Mouse (Mus musculus) neural tube, embryonic 11.5 days (tissue): ENCODE results near the gene Sesn2. TPM values are rescaled to one million over a fixed set of nuclear protein-coding genes. Genes with fewer than 3 reads are reported as not detected.

Source experiments
- ATAC-seq: fragments of 200-750 bp; cut with Nextera tagmentation; 2 replicates; pipeline ENCODE4 v1.8.0; 2017; ENCODE audit warnings: moderate number of reproducible peaks, mild to moderate bottlenecking, moderate TSS enrichment, moderate library complexity; ENCODE audit not compliant: insufficient read depth, low FRiP score, low TSS enrichment
- DNase-seq: peaks from one replicate; pipeline ENCODE4 v3.0.0-alpha.2; 2015; ENCODE audit warnings: low spot score
- H3K27ac ChIP-seq: fragments of 300-500 bp; sonication (generic); 2 replicates; pipeline ENCODE4 v1.5.1; 2014; ENCODE audit warnings: low read depth, mild to moderate bottlenecking, low read length
- H3K27me3 ChIP-seq: fragments of 300-500 bp; sonication (generic); 2 replicates; pipeline ENCODE4 v1.6.1; 2014; ENCODE audit warnings: mild to moderate bottlenecking, low read length, mixed read lengths; ENCODE audit not compliant: control insufficient read depth, insufficient read depth
- H3K36me3 ChIP-seq: fragments of 300-500 bp; sonication (generic); 2 replicates; pipeline ENCODE4 v1.6.1; 2014; ENCODE audit warnings: mild to moderate bottlenecking, low read length, moderate library complexity, mixed read lengths; ENCODE audit not compliant: control insufficient read depth, insufficient read depth
- H3K4me1 ChIP-seq: fragments of 300-500 bp; sonication (generic); 2 replicates; pipeline ENCODE4 v1.6.1; 2014; ENCODE audit warnings: low read length, mixed read lengths; ENCODE audit not compliant: control insufficient read depth, insufficient read depth
- H3K4me2 ChIP-seq: fragments of 300-500 bp; sonication (generic); 2 replicates; pipeline ENCODE4 v1.6.1; 2014; ENCODE audit warnings: low read depth, mild to moderate bottlenecking, moderate library complexity
- H3K4me3 ChIP-seq: fragments of 300-500 bp; sonication (generic); 2 replicates; pipeline ENCODE4 v1.5.1; 2014; ENCODE audit warnings: low read depth, low read length
- H3K9ac ChIP-seq: fragments of 300-500 bp; sonication (generic); 2 replicates; pipeline ENCODE4 v1.6.1; 2014; ENCODE audit warnings: mild to moderate bottlenecking, low read length
- H3K9me3 ChIP-seq: fragments of 300-500 bp; sonication (generic); 2 replicates; pipeline ENCODE4 v1.6.1; 2016; ENCODE audit warnings: low read length; ENCODE audit not compliant: control insufficient read depth
- WGBS: fragments of 180-500 bp; shearing (Covaris S2); extraction: QIAGEN DNeasy Blood & Tissue Kit; methylation state at CpG from one replicate; pipeline ENCODE4 v1.1.7; 2014; 5-methylcytosine and 5-hydroxymethylcytosine counted together
- polyA plus RNA-seq: library from polyadenylated mRNA; unstranded; fragments of >200 nt; fragmentation: Nextera tagmentation; extraction: Ambion mirVana; gene quantifications from 2 replicates; pipeline ENCODE4 v1.2.1, GENCODE M21; 2014

The Sesn2 gene
- polyA plus RNA-seq, 1 experiment from 2014 or later = 6.1 TPM

DNA sequence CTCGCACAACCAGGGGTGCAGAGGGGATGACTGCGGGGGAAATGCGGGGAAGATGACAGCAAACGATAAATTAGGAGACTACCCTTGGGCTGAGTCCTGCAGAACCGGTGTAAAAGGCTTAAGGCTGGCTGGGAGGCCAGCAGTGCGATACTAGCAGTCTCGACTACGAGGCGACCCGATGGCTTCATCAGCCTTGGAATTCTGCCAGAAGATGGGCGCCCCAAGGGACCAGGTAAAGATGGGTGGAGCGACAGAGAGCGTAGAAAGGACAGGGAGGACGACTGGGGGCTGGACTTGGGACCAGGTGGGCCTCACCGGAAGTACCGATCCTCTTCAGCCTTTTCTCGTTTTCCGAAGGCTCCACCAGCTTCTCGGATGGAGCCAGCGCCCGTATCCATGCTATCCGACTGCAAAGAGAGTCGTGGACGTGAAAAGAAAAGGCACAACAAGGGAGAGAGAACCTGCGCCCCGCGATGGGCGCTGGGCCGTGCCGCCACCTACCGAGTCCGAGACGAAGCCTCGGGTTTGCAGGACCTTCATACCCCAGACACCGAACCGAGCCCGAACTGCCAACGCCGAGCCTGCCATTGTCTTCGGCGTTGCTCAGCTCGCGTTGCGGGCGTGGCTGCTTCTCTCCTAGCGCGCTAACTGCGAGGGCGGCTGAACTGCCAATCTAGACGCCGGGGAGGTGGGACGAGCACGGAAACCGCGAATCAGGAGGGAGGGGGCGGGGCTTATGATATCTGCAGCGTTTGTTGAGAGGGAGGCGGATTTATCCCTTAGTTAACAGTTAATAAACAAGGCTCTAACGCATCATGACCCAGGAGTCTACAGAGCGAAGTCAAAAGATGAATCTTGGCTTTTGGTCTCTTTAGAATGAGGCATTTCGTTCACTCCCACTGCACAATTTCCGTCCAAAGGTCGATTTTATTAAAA lies 22.9 kb upstream of the Sesn2 start, which contains the start of gene Atpif1:
Atpif1 (minus strand) TSS at position 679 of the 936 bp plus-strand sequence.
- Histone ChIP-seq H3K36me3 (no peaks in the 10 kb centered on the region), H3K9ac (peak within 1 kb of the TSS; percentile 88), H3K9me3 (no peaks in the 10 kb centered on the region), H3K4me2 (peak within 1 kb of the TSS; percentile 89), H3K4me1 (peaks cover 8% of the 10 kb centered on the region), H3K4me3 (peak within 1 kb of the TSS; percentile 75), H3K27ac (peak within 1 kb of the TSS; percentile 81), H3K27me3 (no peaks in the 10 kb centered on the region)
- ATAC-seq (peak; percentile 83), DNase-seq (peak; percentile 93)
- under 1% methylated on average over 62 of the region's 63 CpGs for WGBS

DNA sequence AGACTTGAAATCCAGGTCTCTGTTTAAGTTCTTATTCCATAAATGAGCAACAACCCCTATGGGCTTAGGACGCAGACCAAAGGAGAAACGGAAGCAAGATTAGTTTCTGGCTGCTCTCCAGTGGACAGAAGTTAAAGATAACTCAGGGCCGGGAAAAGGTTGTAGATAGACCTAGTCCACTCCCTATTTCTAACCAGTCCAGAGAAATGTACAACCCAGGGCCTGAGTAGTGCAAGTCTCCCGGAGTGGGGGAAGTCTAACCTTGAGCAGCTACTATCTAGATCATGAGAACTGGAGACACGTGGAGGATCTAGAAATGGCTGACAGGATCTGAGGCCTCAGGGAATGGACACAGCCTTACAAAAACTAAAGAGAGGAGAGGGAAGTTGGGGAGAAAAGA lies 22.2 kb upstream of the Sesn2 start:
- H3K4me3 ChIP-seq = peak overlapping the region; percentile 75
- peak overlapping the region; percentile 89 for H3K4me2 ChIP-seq
- DNase-seq = no peak
- ATAC-seq = no peak
- H3K9ac ChIP-seq = peak overlapping the region; percentile 88
- H3K27ac ChIP-seq = peak overlapping the region; percentile 81; the same call in 1 of the 2 replicates
- WGBS = 50% methylated on average over 5 of the region's 5 CpGs
- H3K27me3 ChIP-seq = no peaks in the 10 kb centered on the region
- no peaks in the 10 kb centered on the region for H3K36me3 ChIP-seq
- H3K4me1 ChIP-seq = peaks cover 8% of the 10 kb centered on the region
- no peaks in the 10 kb centered on the region for H3K9me3 ChIP-seq

DNA sequence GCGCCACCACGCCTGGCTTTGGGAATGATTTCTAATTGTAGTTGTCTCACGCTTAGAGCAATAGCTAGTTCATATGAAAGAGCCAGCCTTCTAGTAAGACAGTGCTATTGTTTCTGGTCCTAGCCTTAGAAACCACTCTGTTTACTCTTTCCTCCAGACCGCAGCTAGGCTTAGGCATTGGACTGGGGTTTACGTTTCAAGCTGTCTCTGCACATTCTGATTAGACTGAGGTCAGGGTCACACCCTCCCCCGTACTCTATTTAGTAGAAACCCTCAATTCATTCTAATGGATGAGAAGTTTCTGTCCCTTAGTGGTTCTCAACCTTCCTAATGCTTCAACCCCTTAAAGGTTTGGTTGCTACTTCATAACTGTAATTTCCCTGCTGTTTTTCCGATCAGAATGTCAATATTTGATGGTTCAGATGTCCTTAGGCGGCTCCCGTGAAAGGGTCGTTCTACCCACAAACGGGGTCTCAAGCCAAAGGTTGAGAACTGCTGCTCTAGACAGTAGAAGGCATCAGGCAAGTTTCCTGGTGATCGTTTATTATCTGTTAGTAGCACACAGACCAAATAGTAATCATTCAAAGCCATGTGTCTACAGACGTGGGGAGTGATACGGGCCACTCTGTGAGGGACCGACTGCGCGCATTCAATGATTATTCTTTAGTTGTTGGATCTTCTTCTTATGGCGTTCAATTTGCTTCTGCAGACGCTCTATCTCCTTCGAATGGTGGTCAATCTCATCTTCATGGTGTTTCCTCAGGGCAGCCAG lies 19.9 kb upstream of the Sesn2 start:
- no peaks in the 10 kb centered on the region for H3K9me3 ChIP-seq
- H3K36me3 ChIP-seq = no peaks in the 10 kb centered on the region
- no peak overlapping the region for H3K4me3 ChIP-seq
- no peak overlapping the region for H3K9ac ChIP-seq
- H3K4me2 ChIP-seq = no peak overlapping the region
- peaks cover 3% of the 10 kb centered on the region; the same call in 1 of the 2 replicates for H3K4me1 ChIP-seq
- no peaks in the 10 kb centered on the region for H3K27me3 ChIP-seq
- no peak for ATAC-seq
- WGBS = 97% methylated on average over 20 of the region's 20 CpGs
- H3K27ac ChIP-seq = no peak overlapping the region
- no peak for DNase-seq

DNA sequence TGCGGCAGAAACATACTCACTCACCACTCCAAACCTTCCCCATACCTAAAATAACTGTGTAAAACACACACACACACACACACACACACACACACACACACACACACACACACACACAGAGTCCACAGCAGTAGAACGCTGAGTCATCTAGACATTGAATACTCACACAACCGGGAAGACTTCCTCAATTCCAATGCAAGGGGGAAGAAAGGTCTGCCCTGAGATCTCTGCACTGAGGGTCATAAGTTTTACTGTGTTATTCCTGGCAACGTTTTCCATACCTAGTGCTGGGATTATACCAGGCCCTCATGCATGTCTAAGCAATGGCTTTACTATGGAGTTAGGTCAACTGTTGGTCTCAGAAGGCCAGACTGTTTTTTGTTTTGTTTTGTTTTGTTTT lies 19.0 kb upstream of the Sesn2 start:
- no peaks in the 10 kb centered on the region for H3K36me3 ChIP-seq
- peaks cover 3% of the 10 kb centered on the region; the same call in 1 of the 2 replicates for H3K4me1 ChIP-seq
- no peaks in the 10 kb centered on the region for H3K9me3 ChIP-seq
- DNase-seq (no peak), ATAC-seq (no peak)
- 83% methylated on average over 4 of the region's 4 CpGs for WGBS
- H3K9ac ChIP-seq = no peak overlapping the region
- no peak overlapping the region for H3K4me3 ChIP-seq
- no peak overlapping the region for H3K4me2 ChIP-seq
- H3K27me3 ChIP-seq = no peaks in the 10 kb centered on the region
- H3K27ac ChIP-seq = no peak overlapping the region

DNA sequence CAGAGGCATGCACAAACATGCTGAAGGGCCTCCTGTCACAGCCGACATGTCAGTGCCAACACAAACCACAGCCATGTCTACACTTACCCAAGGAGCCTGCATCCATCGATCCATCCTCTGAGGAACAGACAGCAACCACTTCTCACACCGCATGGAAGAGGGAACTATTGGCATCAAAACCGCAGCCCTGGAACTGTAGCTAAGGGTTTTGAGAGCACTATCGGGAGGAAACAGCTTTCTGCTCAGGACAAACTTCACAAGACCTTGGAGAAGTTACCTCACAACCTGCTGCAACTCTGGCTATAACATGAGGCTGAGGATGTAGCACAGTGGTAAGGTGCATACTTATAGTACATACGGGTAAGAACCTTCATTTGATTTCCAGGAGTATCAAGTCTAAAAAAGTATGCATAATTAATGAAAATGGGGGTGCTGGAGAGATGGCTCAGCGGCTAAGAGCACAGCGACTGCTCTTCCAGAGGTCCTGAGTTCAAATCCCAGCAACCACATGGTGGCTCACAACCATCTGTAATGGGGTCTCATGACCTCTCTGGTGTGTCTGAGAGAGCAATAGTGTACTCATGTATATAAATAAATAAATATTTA lies 17.7 kb upstream of the Sesn2 start:
- Histone ChIP-seq H3K27ac (no peak overlapping the region), H3K36me3 (no peaks in the 10 kb centered on the region), H3K4me2 (no peak overlapping the region), H3K4me3 (no peak overlapping the region), H3K4me1 (peaks cover 3% of the 10 kb centered on the region; the same call in 1 of the 2 replicates), H3K27me3 (no peaks in the 10 kb centered on the region), H3K9ac (no peak overlapping the region), H3K9me3 (no peaks in the 10 kb centered on the region)
- WGBS = 96% methylated on average over 8 of the region's 8 CpGs
- DNase-seq = no peak
- ATAC-seq = no peak

DNA sequence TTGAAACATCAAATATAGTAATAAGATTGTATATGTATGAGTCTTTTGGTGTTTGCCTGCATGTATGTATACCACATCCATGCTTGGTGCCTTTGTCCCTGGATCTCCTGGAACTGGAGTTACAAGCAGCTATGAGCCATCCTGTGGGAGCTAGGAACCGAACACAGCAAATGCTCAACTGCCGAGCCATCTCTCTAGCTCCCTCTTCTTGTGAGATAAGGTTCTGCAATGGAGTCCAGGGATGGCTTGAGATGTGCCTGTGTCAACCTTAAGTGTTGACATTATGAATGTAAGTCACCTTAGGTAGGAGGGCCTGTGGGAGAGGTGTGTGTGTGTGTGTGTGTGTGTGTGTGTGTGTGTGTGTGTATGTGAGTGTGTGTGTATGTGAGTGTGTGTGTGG lies 16.4 kb upstream of the Sesn2 start:
- H3K9ac ChIP-seq = no peak overlapping the region
- H3K27me3 ChIP-seq = no peaks in the 10 kb centered on the region
- H3K4me1 ChIP-seq = no peaks in the 10 kb centered on the region
- ATAC-seq = no peak
- DNase-seq = no peak
- no peaks in the 10 kb centered on the region for H3K9me3 ChIP-seq
- no peak overlapping the region for H3K27ac ChIP-seq
- H3K36me3 ChIP-seq = no peaks in the 10 kb centered on the region
- no peak overlapping the region for H3K4me2 ChIP-seq
- WGBS = 55% methylated on average over 2 of the region's 2 CpGs
- H3K4me3 ChIP-seq = no peak overlapping the region

DNA sequence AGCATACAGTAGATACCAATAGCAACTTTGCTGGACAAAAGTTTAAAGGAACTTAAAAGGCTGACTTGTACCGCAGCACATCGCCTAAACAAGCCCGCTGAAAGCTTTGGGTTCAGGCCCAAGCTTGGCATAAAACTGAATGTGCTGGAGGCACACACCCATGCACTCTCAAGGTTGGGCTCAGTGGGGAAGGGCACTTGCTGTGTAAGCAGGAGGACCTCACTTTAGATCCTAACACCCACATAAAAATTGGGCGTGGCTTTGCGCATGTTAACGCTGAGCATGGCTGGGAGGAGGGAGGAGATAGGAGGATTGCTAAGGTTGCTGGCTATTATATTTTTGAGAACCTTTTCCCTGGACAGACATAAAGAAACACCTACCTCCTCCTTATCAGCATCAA lies 14.5 kb upstream of the Sesn2 start:
- H3K4me2 ChIP-seq = no peak overlapping the region
- no peak overlapping the region for H3K4me3 ChIP-seq
- H3K27me3 ChIP-seq = no peaks in the 10 kb centered on the region
- H3K9ac ChIP-seq = no peak overlapping the region
- H3K9me3 ChIP-seq = no peaks in the 10 kb centered on the region
- no peaks in the 10 kb centered on the region for H3K4me1 ChIP-seq
- no peak for ATAC-seq
- H3K36me3 ChIP-seq = no peaks in the 10 kb centered on the region
- no peak overlapping the region for H3K27ac ChIP-seq
- DNase-seq = no peak
- 52% methylated on average over 6 of the region's 6 CpGs for WGBS

DNA sequence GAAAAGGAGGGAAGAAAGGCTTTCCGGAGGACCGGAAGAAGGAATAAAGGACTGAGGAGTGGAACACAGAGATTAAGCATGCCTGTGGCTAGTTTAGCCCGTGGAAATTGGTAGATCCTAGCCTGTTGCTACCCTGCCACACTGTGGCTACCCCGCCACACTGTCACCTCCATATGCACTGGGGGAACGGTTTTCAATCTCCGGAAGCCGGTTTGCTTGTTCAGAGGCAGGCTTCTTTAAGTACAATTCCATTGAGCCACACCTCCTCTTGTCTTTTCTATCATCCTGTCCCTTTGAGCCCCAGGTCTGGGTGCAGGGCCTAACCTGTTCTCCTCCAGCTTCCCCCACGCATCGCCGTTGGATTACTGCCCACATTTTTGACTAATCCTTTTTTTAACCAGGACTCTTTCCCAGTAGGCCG lies 14.0 kb upstream of the Sesn2 start:
- H3K4me1 ChIP-seq = no peaks in the 10 kb centered on the region
- H3K27me3 ChIP-seq = no peaks in the 10 kb centered on the region
- no peak for DNase-seq
- no peaks in the 10 kb centered on the region for H3K36me3 ChIP-seq
- H3K27ac ChIP-seq = no peak overlapping the region
- no peak overlapping the region for H3K4me3 ChIP-seq
- no peak for ATAC-seq
- WGBS = 16% methylated on average over 11 of the region's 11 CpGs
- H3K4me2 ChIP-seq = no peak overlapping the region
- H3K9me3 ChIP-seq = no peaks in the 10 kb centered on the region
- no peak overlapping the region for H3K9ac ChIP-seq
